Mouse (Mus musculus): ENCODE measurements around the gene Ntn1. TPM values are rescaled to one million over a fixed set of nuclear protein-coding genes. Genes with fewer than 3 reads are reported as not detected.
A peak's percentile ranks its signal among the peaks of the same experiment; 100 is the strongest.

Ntn1 gene
- polyA plus RNA-seq, 1 experiment from 2014 or later = 11.5 TPM

GRCm38 (mm10) chr11:68308911-68309580 is 91.6 kb downstream of the Ntn1 start:
- WGBS = 50% methylated on average over 10 of the region's 10 CpGs

GRCm38 (mm10) chr11:68305997-68306396 is 94.6 kb downstream of the Ntn1 start:
- WGBS = 93% methylated on average over 8 of the region's 8 CpGs
- no peak for ATAC-seq (ENCODE audit: insufficient number of reproducible peaks, insufficient read depth, low FRiP score, low read depth)
- Histone ChIP-seq H3K9ac (ENCODE audit: low read length) (no peak overlapping the region), H3K4me2 (ENCODE audit: low read length) (no peak overlapping the region), H3K27ac (replicated peaks in 1 of 2; ENCODE audit: control insufficient read depth in 1 of 2, insufficient read depth in 1 of 2, low read depth in 2 of 2, low read length in 2 of 2) (no peak overlapping the region), H3K27me3 (ENCODE audit: control insufficient read depth, insufficient read depth, low read length) (no peaks in the 10 kb centered on the region), H3K36me3 (ENCODE audit: control insufficient read depth, insufficient read depth, low read length) (no peaks in the 10 kb centered on the region), H3K4me3 (ENCODE audit: control insufficient read depth in 1 of 2, insufficient read depth in 1 of 2, low read depth in 1 of 2, low read length in 2 of 2) (no peak overlapping the region), H3K9me3 (ENCODE audit: control insufficient read depth, low read length) (0 out of 2 replicates have a peak, but pooled peaks cover 3% of the 10 kb centered on the region), H3K4me1 (ENCODE audit: control insufficient read depth in 2 of 2, insufficient read depth in 2 of 2, low read length in 2 of 2) (peaks cover 4 to 11% of the 10 kb centered on the region in 2 experiments; a peak in 3 of 4 replicates)

More at GRCm38 (mm10) chr11:68308911-68309580, 91.6 kb downstream of the Ntn1 start:
- Histone ChIP-seq H3K36me3 (ENCODE audit: control insufficient read depth, insufficient read depth, low read length) (no peaks in the 10 kb centered on the region), H3K9ac (ENCODE audit: low read length) (no peak overlapping the region), H3K9me3 (ENCODE audit: control insufficient read depth, low read length) (0 out of 2 replicates have a peak, but pooled peaks cover 3% of the 10 kb centered on the region), H3K4me3 (ENCODE audit: control insufficient read depth in 1 of 2, insufficient read depth in 1 of 2, low read depth in 1 of 2, low read length in 2 of 2) (no peak overlapping the region), H3K4me1 (ENCODE audit: control insufficient read depth in 2 of 2, insufficient read depth in 2 of 2, low read length in 2 of 2) (peaks cover 10 to 14% of the 10 kb centered on the region in 2 experiments; a peak in 3 of 4 replicates), H3K4me2 (ENCODE audit: low read length) (no peak overlapping the region), H3K27ac (replicated peaks in 1 of 2; ENCODE audit: control insufficient read depth in 1 of 2, insufficient read depth in 1 of 2, low read depth in 2 of 2, low read length in 2 of 2) (no peak overlapping the region), H3K27me3 (ENCODE audit: control insufficient read depth, insufficient read depth, low read length) (no peaks in the 10 kb centered on the region)
- no peak for ATAC-seq (ENCODE audit: insufficient number of reproducible peaks, insufficient read depth, low FRiP score, low read depth)

GRCm38 (mm10) chr11:68302323-68302722 is 98.3 kb downstream of the Ntn1 start:
- Histone ChIP-seq H3K36me3 (ENCODE audit: control insufficient read depth, insufficient read depth, low read length) (no peaks in the 10 kb centered on the region), H3K9me3 (ENCODE audit: control insufficient read depth, low read length) (0 out of 2 replicates have a peak, but pooled peaks cover 3% of the 10 kb centered on the region), H3K9ac (ENCODE audit: low read length) (no peak overlapping the region), H3K4me3 (ENCODE audit: control insufficient read depth in 1 of 2, insufficient read depth in 1 of 2, low read depth in 1 of 2, low read length in 2 of 2) (no peak overlapping the region), H3K4me2 (ENCODE audit: low read length) (no peak overlapping the region), H3K4me1 (ENCODE audit: control insufficient read depth in 2 of 2, insufficient read depth in 2 of 2, low read length in 2 of 2) (peaks cover 3 to 11% of the 10 kb centered on the region in 2 experiments; a peak in 3 of 4 replicates), H3K27me3 (ENCODE audit: control insufficient read depth, insufficient read depth, low read length) (no peaks in the 10 kb centered on the region), H3K27ac (replicated peaks in 1 of 2; ENCODE audit: control insufficient read depth in 1 of 2, insufficient read depth in 1 of 2, low read depth in 2 of 2, low read length in 2 of 2) (no peak overlapping the region)
- no peak for ATAC-seq (ENCODE audit: insufficient number of reproducible peaks, insufficient read depth, low FRiP score, low read depth)
- WGBS = 69% methylated on average over 7 of the region's 7 CpGs

GRCm38 (mm10) chr11:68301660-68302059 is 99.0 kb downstream of the Ntn1 start:
- H3K4me1 ChIP-seq (ENCODE audit: control insufficient read depth in 2 of 2, insufficient read depth in 2 of 2, low read length in 2 of 2) = peaks cover 3 to 11% of the 10 kb centered on the region in 2 experiments; a peak in 3 of 4 replicates
- no peak for ATAC-seq (ENCODE audit: insufficient number of reproducible peaks, insufficient read depth, low FRiP score, low read depth)
- no peaks in the 10 kb centered on the region for H3K27me3 ChIP-seq (ENCODE audit: control insufficient read depth, insufficient read depth, low read length)
- WGBS = 58% methylated on average over 4 of the region's 4 CpGs
- no peak overlapping the region for H3K4me2 ChIP-seq (ENCODE audit: low read length)
- H3K36me3 ChIP-seq (ENCODE audit: control insufficient read depth, insufficient read depth, low read length) = no peaks in the 10 kb centered on the region
- H3K4me3 ChIP-seq (ENCODE audit: control insufficient read depth in 1 of 2, insufficient read depth in 1 of 2, low read depth in 1 of 2, low read length in 2 of 2) = no peak overlapping the region
- no peak overlapping the region for H3K27ac ChIP-seq (replicated peaks in 1 of 2; ENCODE audit: control insufficient read depth in 1 of 2, insufficient read depth in 1 of 2, low read depth in 2 of 2, low read length in 2 of 2)
- H3K9me3 ChIP-seq (ENCODE audit: control insufficient read depth, low read length) = 0 out of 2 replicates have a peak, but pooled peaks cover 3% of the 10 kb centered on the region
- H3K9ac ChIP-seq (ENCODE audit: low read length) = no peak overlapping the region

GRCm38 (mm10) chr11:68295474-68295873 is 105.1 kb downstream of the Ntn1 start:
- Histone ChIP-seq H3K4me3 (ENCODE audit: control insufficient read depth in 1 of 2, insufficient read depth in 1 of 2, low read depth in 1 of 2, low read length in 2 of 2) (no peak overlapping the region), H3K36me3 (ENCODE audit: control insufficient read depth, insufficient read depth, low read length) (no peaks in the 10 kb centered on the region), H3K4me2 (ENCODE audit: low read length) (no peak overlapping the region), H3K9me3 (ENCODE audit: control insufficient read depth, low read length) (no peaks in the 10 kb centered on the region), H3K27ac (replicated peaks in 1 of 2; ENCODE audit: control insufficient read depth in 1 of 2, insufficient read depth in 1 of 2, low read depth in 2 of 2, low read length in 2 of 2) (no peak overlapping the region), H3K4me1 (ENCODE audit: control insufficient read depth in 2 of 2, insufficient read depth in 2 of 2, low read length in 2 of 2) (peaks cover 0 to 2% of the 10 kb centered on the region in 2 experiments; a peak in 1 of 4 replicates), H3K27me3 (ENCODE audit: control insufficient read depth, insufficient read depth, low read length) (no peaks in the 10 kb centered on the region), H3K9ac (ENCODE audit: low read length) (no peak overlapping the region)
- no peak for ATAC-seq (ENCODE audit: insufficient number of reproducible peaks, insufficient read depth, low FRiP score, low read depth)
- 74% methylated on average over 5 of the region's 5 CpGs for WGBS

GRCm38 (mm10) chr11:68290631-68291030 is 110.0 kb downstream of the Ntn1 start:
- Histone ChIP-seq H3K36me3 (ENCODE audit: control insufficient read depth, insufficient read depth, low read length) (no peaks in the 10 kb centered on the region), H3K4me3 (ENCODE audit: control insufficient read depth in 1 of 2, insufficient read depth in 1 of 2, low read depth in 1 of 2, low read length in 2 of 2) (no peak overlapping the region), H3K27me3 (ENCODE audit: control insufficient read depth, insufficient read depth, low read length) (no peaks in the 10 kb centered on the region), H3K9me3 (ENCODE audit: control insufficient read depth, low read length) (no peaks in the 10 kb centered on the region), H3K9ac (ENCODE audit: low read length) (no peak overlapping the region), H3K27ac (replicated peaks in 1 of 2; ENCODE audit: control insufficient read depth in 1 of 2, insufficient read depth in 1 of 2, low read depth in 2 of 2, low read length in 2 of 2) (no peak overlapping the region), H3K4me2 (ENCODE audit: low read length) (no peak overlapping the region), H3K4me1 (ENCODE audit: control insufficient read depth in 2 of 2, insufficient read depth in 2 of 2, low read length in 2 of 2) (peaks cover 13 to 19% of the 10 kb centered on the region in 2 experiments)
- ATAC-seq (ENCODE audit: insufficient number of reproducible peaks, insufficient read depth, low FRiP score, low read depth) = no peak
- WGBS = 92% methylated on average over 8 of the region's 8 CpGs

GRCm38 (mm10) chr11:68287331-68287730 is 113.3 kb downstream of the Ntn1 start:
- Histone ChIP-seq H3K27ac (replicated peaks in 1 of 2; ENCODE audit: control insufficient read depth in 1 of 2, insufficient read depth in 1 of 2, low read depth in 2 of 2, low read length in 2 of 2) (peak overlapping the region in 1 of 2 experiments; percentile 1; a peak in 1 of 4 replicates), H3K9ac (ENCODE audit: low read length) (no peak overlapping the region), H3K4me3 (ENCODE audit: control insufficient read depth in 1 of 2, insufficient read depth in 1 of 2, low read depth in 1 of 2, low read length in 2 of 2) (no peak overlapping the region), H3K36me3 (ENCODE audit: control insufficient read depth, insufficient read depth, low read length) (no peaks in the 10 kb centered on the region), H3K9me3 (ENCODE audit: control insufficient read depth, low read length) (no peaks in the 10 kb centered on the region), H3K27me3 (ENCODE audit: control insufficient read depth, insufficient read depth, low read length) (no peaks in the 10 kb centered on the region), H3K4me1 (ENCODE audit: control insufficient read depth in 2 of 2, insufficient read depth in 2 of 2, low read length in 2 of 2) (peaks cover 15 to 20% of the 10 kb centered on the region in 2 experiments), H3K4me2 (ENCODE audit: low read length) (no peak overlapping the region)
- 70% methylated on average over 5 of the region's 5 CpGs for WGBS
- no peak for ATAC-seq (ENCODE audit: insufficient number of reproducible peaks, insufficient read depth, low FRiP score, low read depth)
